Mouse (Mus musculus): Measurements from ENCODE around the gene Polh. TPM values are rescaled to one million over a fixed set of nuclear protein-coding genes. Genes with fewer than 3 reads are reported as not detected.

Polh gene
- total RNA-seq, 2 experiments from 2014 or later = 5.9 to 6.0 TPM

DNA sequence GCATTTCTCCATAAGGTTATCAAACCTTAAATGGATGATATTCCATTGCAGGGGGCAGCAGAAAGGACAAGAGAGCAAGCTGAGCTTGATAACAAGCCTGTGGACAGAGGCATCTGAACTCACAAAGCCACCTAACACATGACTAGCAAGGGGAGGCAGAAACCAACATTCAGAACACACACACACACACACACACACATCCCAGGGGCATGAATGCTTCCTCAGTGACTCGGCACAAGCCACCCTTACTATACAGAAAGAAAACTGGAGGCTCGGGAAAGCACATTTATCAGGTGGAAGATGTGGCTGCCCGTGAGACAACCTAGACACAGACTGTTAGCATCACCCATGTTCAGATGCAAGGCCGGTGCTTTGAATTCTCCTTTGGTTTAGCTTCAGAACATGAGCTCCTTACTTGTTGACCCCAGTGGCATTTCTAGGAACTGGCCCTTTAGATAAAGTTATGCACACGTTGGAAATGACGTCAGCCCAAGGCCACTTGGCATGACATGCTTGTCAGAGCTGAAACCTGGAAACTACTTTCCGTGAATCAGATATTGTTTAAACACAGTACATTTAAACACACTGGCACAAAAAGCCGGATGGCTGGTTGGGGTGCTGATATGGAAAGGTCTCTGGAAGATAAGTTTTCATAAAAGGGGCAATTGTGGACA is 63.7 kb downstream of the Polh start:
- no peak for DNase-seq (ENCODE audit: extremely low spot score in 1 of 2, low spot score in 1 of 2)

DNA sequence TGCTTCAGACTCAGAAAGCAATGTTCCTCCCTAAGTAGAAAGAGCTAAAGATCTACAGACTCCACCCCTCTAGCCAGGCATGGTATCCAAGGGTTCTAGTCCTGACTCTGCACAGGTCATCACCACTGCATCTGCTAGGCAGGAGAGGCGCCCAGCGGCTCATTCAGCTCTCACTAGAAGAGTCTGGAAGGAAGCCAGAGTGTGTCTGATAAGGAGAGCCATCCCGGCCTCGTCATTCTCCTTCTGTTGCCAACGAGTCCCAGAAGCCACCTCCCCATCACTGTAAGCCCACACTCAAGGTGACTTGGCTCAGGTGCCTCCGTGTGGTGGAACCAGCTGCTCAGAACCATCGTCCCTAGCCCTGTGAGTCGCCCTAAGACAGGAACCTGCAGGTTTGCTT is 69.6 kb downstream of the Polh start:
- DNase-seq (ENCODE audit: extremely low spot score in 1 of 2, low spot score in 1 of 2) = no peak

DNA sequence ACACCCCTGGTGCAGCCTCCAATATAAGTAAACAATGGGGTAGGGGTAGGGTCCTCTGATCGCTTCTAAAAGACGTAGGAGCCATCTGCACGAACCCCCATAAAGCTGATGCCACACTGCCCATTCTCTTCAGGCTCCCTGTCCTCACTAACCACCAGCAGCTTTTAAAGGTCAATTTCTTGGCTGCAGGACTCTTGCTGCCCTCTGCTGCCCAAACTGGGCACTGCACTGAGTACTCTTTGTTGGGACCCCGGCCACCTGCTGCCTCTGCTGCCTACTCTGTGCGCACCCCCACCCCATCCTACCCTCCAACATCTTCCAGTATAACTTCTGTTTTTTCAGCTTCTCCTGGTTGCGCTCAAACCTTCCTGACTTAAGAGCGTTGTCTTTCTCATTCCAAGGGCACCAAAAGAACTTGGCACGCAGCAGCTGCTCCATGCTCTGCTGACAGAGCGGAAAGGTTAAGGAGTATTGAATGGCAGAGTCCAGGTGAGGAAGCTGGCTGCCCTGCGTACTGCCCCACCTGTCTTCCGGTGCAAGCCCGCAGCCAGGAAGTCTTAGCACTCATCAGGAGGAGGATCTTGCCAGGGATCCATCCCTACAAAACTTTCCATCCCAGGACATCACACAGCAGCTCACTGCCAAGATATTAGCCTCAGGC is 70.3 kb downstream of the Polh start:
- peak; percentile 60 to 89 for DNase-seq (ENCODE audit: extremely low spot score in 1 of 2, low spot score in 1 of 2)

DNA sequence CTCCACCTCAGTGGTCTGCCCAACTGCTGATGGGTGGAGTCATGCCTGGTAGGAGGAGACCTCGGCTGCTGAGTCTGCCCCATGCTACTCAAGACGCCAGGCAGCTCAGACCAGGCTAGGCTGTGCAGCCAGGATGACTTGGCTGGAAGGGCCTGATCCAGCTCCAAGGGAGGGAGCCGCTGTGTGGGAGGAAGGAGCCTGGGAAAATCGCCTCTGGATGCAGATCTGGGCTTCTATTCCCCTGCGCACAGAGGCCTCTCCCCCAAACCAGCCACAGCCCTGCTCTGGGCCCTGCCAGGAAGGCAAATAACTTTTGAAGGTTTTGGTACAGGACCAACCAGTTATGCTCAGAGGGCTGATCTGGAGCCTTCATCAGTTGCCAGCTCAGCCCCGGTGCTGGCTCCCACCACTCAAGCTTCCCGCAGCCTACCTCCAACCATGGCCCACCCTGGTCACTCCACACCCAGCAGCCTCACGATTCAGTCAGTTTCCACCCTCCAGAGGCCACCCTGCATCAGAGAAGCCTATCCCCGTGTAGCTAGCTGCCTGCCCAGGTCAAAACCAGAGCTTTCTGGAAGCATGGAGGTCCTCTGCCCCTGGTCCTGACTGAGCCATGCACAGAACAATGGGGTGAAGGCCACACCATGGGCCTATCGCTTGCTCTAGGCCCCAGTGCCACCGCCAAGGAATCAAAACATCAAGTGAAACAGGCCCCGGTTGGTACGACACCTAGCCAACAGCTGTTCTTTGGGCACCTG is 72.5 kb downstream of the Polh start:
- no peak for DNase-seq (ENCODE audit: extremely low spot score in 1 of 2, low spot score in 1 of 2)

DNA sequence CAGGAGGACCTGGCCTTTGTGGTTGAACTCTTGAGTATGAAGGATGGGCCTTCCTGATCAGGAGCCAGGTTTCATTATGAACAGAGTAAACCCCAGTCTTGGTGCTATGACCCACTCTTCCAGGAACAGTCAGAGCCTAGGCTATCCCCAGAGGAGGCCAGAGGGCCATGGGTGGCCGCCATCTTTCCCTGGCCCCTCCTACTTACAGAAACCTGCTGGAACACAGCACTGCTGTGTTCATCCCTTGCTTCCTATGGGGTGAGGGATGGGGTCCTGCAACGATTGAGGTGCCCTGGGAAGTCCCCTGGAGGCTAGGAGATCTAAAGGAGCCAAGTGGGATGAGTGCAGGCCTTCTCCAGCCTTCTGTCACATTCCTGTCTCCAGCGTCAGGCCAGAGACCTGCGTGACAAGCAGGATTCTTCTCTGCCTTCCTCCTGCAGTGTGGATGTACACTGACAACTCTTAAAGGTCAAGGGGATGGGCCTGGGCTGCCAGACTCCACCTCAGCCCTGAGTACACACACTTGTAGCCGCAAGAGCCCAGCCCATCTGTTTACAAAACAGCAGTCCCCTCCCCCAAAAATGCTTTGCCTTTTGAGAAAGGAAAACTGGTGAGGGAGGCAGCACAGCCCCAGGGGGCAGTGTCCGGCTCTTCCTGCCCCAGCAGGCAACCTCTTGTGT is 74.5 kb downstream of the Polh start:
- DNase-seq (ENCODE audit: extremely low spot score in 1 of 2, low spot score in 1 of 2) = no peak

DNA sequence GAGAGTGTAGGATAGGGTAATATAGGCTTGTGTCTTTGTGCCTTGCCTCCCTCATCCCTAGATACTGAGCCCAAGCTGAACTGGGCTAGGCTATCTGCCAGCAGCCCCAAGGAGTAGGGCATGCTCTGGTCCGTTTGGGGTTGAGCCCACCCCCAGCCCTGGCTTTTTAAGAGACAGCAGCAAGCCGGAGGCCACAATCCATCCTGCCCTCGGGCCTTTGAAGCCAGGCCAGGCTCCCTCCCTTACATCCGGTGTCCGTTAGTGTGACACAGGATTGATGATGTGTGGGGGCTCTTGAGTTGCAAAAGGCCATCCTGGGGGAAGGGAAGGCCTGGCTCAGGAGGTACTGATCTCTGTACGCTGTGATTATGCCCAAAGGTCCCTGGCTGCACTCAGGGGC is 75.8 kb downstream of the Polh start:
- DNase-seq (ENCODE audit: extremely low spot score in 1 of 2, low spot score in 1 of 2) = no peak

DNA sequence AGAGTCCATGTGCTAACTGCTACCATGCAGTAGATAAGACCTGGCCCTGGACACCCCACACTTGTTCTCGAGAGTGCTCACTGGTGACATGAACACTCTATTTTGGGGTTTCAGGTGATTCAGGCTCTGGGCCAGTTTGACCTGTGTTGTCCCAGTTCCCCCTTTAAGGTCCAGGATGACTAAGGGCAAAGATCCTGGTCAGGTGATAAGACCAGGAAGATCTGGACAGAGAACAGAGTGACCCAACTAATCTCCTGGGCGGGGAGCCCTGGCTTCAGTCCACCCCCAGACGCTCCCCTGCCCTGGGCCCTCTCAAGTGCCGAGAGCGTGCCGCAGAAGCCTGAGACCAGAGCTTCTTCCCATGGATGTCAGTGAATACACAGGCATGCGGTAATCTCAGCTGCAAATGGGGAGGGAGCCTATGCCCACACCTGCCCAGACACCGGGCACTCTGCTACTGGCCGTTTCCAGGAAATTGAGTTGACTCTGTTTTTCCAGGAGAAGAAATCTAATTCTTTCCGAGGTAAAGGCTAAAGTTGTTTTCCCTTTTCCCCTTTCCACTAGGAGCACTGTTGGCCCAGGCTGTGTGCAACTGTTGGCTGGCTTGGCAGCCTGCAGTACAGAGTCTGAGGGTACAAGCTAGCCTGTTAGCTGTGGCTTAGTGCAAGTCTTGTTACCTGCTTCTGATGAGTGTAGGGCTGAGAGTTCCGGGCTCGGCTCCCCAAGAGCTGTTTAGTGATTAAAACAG is 78.3 kb downstream of the Polh start:
- no peak for DNase-seq (ENCODE audit: extremely low spot score in 1 of 2, low spot score in 1 of 2)

DNA sequence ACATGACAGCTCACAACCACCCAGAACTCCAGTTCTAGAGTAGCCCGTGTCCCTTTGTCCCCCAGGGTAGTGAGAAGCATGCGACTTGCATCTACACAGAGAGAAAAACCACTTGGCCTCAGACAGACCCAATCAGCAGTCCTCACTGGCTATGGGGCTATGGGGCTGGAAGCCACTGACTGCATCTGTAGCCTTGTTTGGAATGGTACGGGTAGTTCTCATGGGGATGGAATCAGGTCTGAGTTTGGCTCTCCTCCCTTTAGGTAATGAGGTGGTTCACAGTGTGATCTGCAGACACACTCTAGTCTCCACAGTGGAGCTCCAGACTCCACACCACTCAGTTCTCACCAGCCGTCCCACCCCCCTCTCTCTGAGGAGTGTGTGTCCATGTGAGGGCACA is 79.2 kb downstream of the Polh start:
- no peak for DNase-seq (ENCODE audit: extremely low spot score in 1 of 2, low spot score in 1 of 2)

DNA sequence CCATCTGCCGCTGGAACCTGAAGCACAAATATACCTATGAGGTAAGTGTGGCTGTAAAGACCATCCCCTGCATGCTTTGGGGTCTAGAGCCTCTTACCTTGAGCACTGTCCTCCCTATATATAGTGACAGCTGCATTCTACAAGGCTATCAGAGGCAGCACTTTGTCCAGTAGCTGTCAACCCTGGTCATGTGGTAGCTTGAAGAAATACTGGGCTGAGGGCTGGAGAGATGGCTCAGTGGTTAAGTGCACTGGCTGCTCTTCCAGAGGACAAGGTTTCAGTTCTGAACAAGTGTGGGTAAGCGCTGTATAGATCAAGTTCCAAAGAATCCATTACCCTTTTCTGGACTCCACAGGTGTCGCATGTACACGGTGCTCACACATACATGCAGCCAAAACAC is 79.7 kb downstream of the Polh start:
- no peak for DNase-seq (ENCODE audit: extremely low spot score in 1 of 2, low spot score in 1 of 2)

Small RNA genes within 50 kb of the gene (microRNA-seq; reads per million reads assigned to microRNA genes)
- 0 to 0.18 reads per million in 2 experiments for gene Mir693

Other genes with a start within 250 kb of the Polh start
- gene Vegfa, start 170.3 kb downstream of the Polh start, total RNA-seq (2021) = 10 to 100 TPM; 56.3 to 62.8 TPM
- 10 to 100 TPM; 80.9 to 81.4 TPM for gene Mrps18a, start 91.7 kb downstream of the Polh start, total RNA-seq (2021)
- 10 to 100 TPM; 24.6 to 28.4 TPM for gene Rsph9, start 58.4 kb downstream of the Polh start, total RNA-seq (2021)
- gene Mad2l1bp, start 49.1 kb downstream of the Polh start, total RNA-seq (2021) = 10 to 100 TPM; 10.7 to 11.0 TPM
- 100 to 1,000 TPM in 1 of 2 experiments, 10 to 100 TPM in 1; 91.4 to 124 TPM for gene Gtpbp2, start 41.6 kb downstream of the Polh start, total RNA-seq (2021)
- gene Xpo5, start 137 bp upstream of the Polh start, total RNA-seq (2021) = 10 to 100 TPM; 44.9 to 45.7 TPM
- 10 to 100 TPM; 36.3 to 40.4 TPM for gene Polr1c, start 45.4 kb upstream of the Polh start, total RNA-seq (2021)
- 10 to 100 TPM; 83.8 to 97.4 TPM for gene Yipf3, start 45.4 kb upstream of the Polh start, total RNA-seq (2021)
- 10 to 100 TPM; 69.7 to 72.5 TPM for gene Lrrc73, start 50.9 kb upstream of the Polh start, total RNA-seq (2021)
- gene Tjap1, start 80.4 kb upstream of the Polh start, total RNA-seq (2021) = 10 to 100 TPM; 47.6 to 49.6 TPM
- gene Dlk2, start 94.8 kb upstream of the Polh start, total RNA-seq (2021) = 10 to 100 TPM; 45.3 to 47.0 TPM
- gene Abcc10, start 125.7 kb upstream of the Polh start, total RNA-seq (2021) = 10 to 100 TPM in 1 of 2 experiments, 1 to 10 TPM in 1; 8.8 to 11.7 TPM
- gene Zfp318, start 181.1 kb upstream of the Polh start, total RNA-seq (2021) = 10 to 100 TPM; 51.3 to 69.7 TPM
- 1 to 10 TPM; 2.5 to 2.9 TPM for gene Crip3, start 226.3 kb upstream of the Polh start, total RNA-seq (2021)
- gene Slc22a7, start 235.8 kb upstream of the Polh start, total RNA-seq (2021) = under 1 TPM in 1 of 2 experiments, not detected in 1; 0.32 TPM